Mouse (Mus musculus) kidney, adult 9 months (tissue): ENCODE results near the gene Pde1b.

Experiments
- DNase-seq: peaks from one replicate; pipeline ENCODE4 v3.0.0; 2022

Pde1b gene

GRCm38 (mm10) chr15:103502435-103503250 lies at the start of gene Pde1b:
TSS of gene Pde1b (plus strand) at chr15:103503034.
- DNase-seq, result peak; percentile 28

- peak; percentile 20 for DNase-seq
Measured at GRCm38 (mm10) chr15:103453551-103454218, 49.1 kb upstream of the Pde1b start, which contains the start of gene Nckap1l. TSS of gene Nckap1l (plus strand) at chr15:103453794.

- DNase-seq, result no peak
Measured at GRCm38 (mm10) chr15:103454449-103454848, 48.4 kb upstream of the Pde1b start.

- DNase-seq, result no peak
Measured at GRCm38 (mm10) chr15:103462539-103463261, 40.1 kb upstream of the Pde1b start.

- DNase-seq, result no peak
Measured at GRCm38 (mm10) chr15:103471488-103472194, 31.2 kb upstream of the Pde1b start.

- no peak for DNase-seq
Measured at GRCm38 (mm10) chr15:103472265-103472664, 30.6 kb upstream of the Pde1b start.

GRCm38 (mm10) chr15:103473182-103473581 lies 29.7 kb upstream of the Pde1b start:
- no peak for DNase-seq

GRCm38 (mm10) chr15:103473769-103474168 lies 29.1 kb upstream of the Pde1b start:
- DNase-seq, result no peak

- no peak for DNase-seq
Measured at GRCm38 (mm10) chr15:103479080-103479606, 23.7 kb upstream of the Pde1b start.

- no peak for DNase-seq
Measured at GRCm38 (mm10) chr15:103480129-103480528, 22.7 kb upstream of the Pde1b start.

GRCm38 (mm10) chr15:103482488-103482887 lies 20.3 kb upstream of the Pde1b start:
- DNase-seq, result no peak

GRCm38 (mm10) chr15:103484490-103484889 lies 18.3 kb upstream of the Pde1b start:
- no peak for DNase-seq

GRCm38 (mm10) chr15:103485106-103485505 lies 17.7 kb upstream of the Pde1b start:
- DNase-seq, result no peak

GRCm38 (mm10) chr15:103486658-103487057 lies 16.2 kb upstream of the Pde1b start:
- DNase-seq, result no peak

GRCm38 (mm10) chr15:103488336-103488735 lies 14.5 kb upstream of the Pde1b start:
- no peak for DNase-seq

GRCm38 (mm10) chr15:103496204-103497140 lies 6.4 kb upstream of the Pde1b start:
- DNase-seq, result no peak

- DNase-seq, result no peak
Measured at GRCm38 (mm10) chr15:103498157-103498556, 4.7 kb upstream of the Pde1b start.

GRCm38 (mm10) chr15:103500723-103501122 lies 2.1 kb upstream of the Pde1b start:
- no peak for DNase-seq

- DNase-seq, result no peak
Measured at GRCm38 (mm10) chr15:103501186-103501585, 1.6 kb upstream of the Pde1b start.

GRCm38 (mm10) chr15:103503251-103503600 lies 392 bp downstream of the Pde1b start:
- DNase-seq, result no peak

- DNase-seq, result no peak
Measured at GRCm38 (mm10) chr15:103503660-103504059, 826 bp downstream of the Pde1b start.
